Mouse (Mus musculus) thymus, adult 18-20 months (tissue): ENCODE data around the gene Actl11.

Experiments used
- DNase-seq, 2 experiments: peaks; one replicate each; pipeline ENCODE4 v3.0.0; 2022; ENCODE audit warnings: mixed read lengths in 2 of 2

The Actl11 gene

GRCm38 (mm10) chr9:107962916-107963315 is 34.6 kb downstream of the Actl11 start:
- no peak for DNase-seq

- DNase-seq: no peak
Measured at GRCm38 (mm10) chr9:107963700-107964099, 35.4 kb downstream of the Actl11 start.

GRCm38 (mm10) chr9:107964681-107965080 is 36.4 kb downstream of the Actl11 start:
- DNase-seq: no peak

GRCm38 (mm10) chr9:107966676-107967075 is 38.4 kb downstream of the Actl11 start:
- DNase-seq: no peak

DNA sequence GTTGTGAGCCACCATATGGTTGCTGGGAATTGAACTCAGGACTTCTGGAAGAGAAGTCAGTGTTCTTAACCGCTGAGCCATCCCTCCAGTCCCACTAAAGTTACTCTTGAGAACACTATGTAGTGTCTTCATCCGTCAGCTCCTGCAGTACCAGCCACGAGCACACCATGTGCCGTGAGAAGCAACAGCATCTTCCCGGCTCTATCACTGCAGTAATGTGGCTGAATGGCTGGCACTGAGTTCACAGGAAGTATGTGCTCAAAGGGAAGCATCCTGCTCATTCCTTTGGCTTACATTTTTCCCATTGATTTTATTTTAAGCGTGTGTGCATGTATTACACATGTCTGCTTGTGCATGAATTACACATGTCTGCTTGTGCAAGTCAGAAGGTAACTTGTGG is 39.2 kb downstream of the Actl11 start:
- DNase-seq: no peak

DNA sequence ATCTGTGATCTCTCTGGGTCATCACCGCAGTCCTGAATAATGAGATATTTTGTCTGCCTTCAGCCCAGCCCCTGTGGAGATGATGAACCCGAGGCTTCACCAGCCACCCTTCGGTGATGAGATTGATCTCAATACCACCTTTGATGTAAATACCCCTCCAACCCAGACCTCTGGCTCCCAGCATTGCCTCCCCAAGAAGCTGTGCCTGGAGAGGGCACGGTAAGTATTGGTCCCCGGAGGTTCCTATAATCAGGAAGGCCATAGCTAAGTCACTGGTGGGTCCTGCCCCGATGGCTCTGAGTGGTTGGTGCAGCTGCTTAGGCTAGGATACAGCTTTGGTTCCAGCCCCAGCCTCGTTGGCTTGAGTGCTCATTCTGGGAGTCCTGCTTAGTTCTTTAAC is 40.3 kb downstream of the Actl11 start:
- DNase-seq: no peak

- no peak for DNase-seq
Measured at GRCm38 (mm10) chr9:107970311-107970710, 42.0 kb downstream of the Actl11 start.

DNA sequence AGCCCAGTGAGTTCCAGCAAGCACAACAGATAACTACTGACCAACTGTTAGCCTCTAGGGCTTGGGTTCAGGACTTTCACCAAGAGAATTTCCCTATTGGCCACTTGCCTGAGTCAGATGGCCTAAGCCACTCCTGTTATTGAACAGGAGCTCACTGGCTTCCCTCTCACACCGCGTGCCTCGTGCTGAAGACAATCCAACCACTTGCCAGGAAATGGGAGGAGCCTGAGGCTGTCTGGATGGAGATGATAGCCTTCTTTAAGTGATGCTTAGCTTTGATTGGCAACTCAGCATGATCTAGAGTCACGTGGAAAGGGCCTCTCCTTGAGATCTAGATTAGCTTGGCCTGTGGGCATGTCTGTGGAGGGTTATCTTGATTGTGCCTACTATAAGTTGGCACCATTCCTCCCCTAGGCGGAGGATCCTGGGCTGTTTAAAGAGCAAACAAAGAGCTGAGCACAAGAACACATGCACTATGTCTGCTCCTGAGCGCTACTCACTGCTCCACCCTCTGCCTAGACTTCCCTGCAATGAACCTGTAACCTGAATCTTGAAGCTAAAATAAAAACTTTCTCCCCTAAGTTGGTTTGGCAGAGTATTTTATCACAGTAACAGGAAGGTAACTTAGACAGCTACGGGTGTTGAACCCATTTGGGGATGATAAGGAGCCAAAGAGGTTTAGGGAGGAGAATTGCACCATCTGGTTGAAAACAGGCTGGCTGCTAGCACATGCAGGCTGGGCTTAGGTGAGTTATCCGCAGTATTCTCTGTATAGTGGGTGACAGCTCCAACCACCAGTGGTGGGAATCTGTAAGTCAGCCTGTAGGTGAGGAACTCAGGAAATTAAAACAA is 43.6 kb downstream of the Actl11 start:
- no peak for DNase-seq

GRCm38 (mm10) chr9:107974491-107975171 is 46.4 kb downstream of the Actl11 start:
- DNase-seq: no peak

GRCm38 (mm10) chr9:107975399-107976386 is 47.4 kb downstream of the Actl11 start, which contains the start of gene Uba7:
Uba7 (plus strand) TSS chr9:107975505.
- DNase-seq: no peak

DNA sequence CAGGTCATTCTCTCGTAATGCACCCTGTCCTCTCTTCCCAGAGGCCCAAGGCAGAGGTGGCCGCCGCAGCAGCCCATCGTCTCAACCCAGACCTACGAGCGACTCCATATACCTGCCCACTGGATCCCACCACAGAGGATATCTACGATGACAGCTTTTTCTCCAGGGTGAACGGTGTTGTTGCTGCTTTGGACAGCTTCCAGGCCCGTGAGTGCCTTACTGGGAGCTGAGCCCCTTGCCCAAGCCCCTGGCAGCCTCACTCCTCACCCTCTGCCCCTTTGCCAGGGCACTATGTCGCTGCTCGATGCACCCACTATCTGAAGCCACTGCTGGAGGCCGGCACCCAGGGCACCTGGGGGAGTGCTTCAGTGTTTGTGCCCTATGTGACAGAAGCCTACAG is 50.5 kb downstream of the Actl11 start:
- DNase-seq: no peak
